ENCODE assay signal across 9 mouse cellular contexts in genomic region chr6:88831456-88831855, GRCm38 (mm10). TPM values are rescaled to one million over a fixed set of nuclear protein-coding genes. Genes with fewer than 3 reads are reported as not detected.
DNase-seq lines count a peak whose midpoint lies in the region; ATAC-seq and TF ChIP-seq lines count a peak whose summit lies in the region.
"Had no signal": no experiment of that assay in that cellular context is flagged by ENCODE, and none has a peak within 500 bp of the region (broad histone marks: within the 10 kb centered on the region; RNA-seq: fewer than 3 reads in every experiment).

No protein-coding gene starts in this region.

- peak; percentile 93 for TF ChIP-seq CTCF in heart, postnatal 0 days (IDR thresholded peaks at IDR 0.05; ENCODE audit: low read depth)

- H3K4me3 ChIP-seq in heart, postnatal 0 days (ENCODE audit: low read depth, low read length), result no peak overlapping the region
- H3K4me3 ChIP-seq in heart, embryonic 12.5 days, result no peak overlapping the region
- H3K4me3 ChIP-seq: limb, embryonic 15.5 days had no signal

- peak; percentile 88 for DNase-seq in heart, postnatal 0 days (ENCODE audit: low spot score)
- DNase-seq in Muller cell, postnatal 12 days (ENCODE audit: inconsistent ontology term), result peak; percentile 78
- DNase-seq in cerebellum, adult 9-11 months, result peak; percentile 83
- DNase-seq in forelimb bud, embryonic 11.5 days (ENCODE audit: low read depth, low spot score), result peak; percentile 73
- DNase-seq in kidney, postnatal 25 days, result peak; percentile 60 to 70
- peak; percentile 83 for DNase-seq in mesoderm, embryonic 11.5 days (ENCODE audit: low read depth, low spot score)
- DNase-seq in spleen, postnatal 14 days (ENCODE audit: low spot score in 2 of 2), result peak; percentile 43 to 56

- H3K36me3 ChIP-seq in heart, postnatal 0 days (replicated peaks; ENCODE audit: control insufficient read depth, insufficient read depth, low read length), result peaks cover 13% of the 10 kb centered on the region
- peaks cover 14% of the 10 kb centered on the region for H3K36me3 ChIP-seq in heart, embryonic 12.5 days

- H3K9me3 ChIP-seq in heart, postnatal 0 days (replicated peaks; ENCODE audit: control insufficient read depth, low read length), result no peaks in the 10 kb centered on the region
- no peaks in the 10 kb centered on the region for H3K9me3 ChIP-seq in heart, embryonic 12.5 days (replicated peaks)
- H3K9me3 ChIP-seq: limb, embryonic 15.5 days had no signal

- no peak overlapping the region for H3K27ac ChIP-seq in heart, postnatal 0 days (ENCODE audit: low read depth)
- H3K27ac ChIP-seq in heart, embryonic 12.5 days (ENCODE audit: poor library complexity, severe bottlenecking), result no peak overlapping the region
- H3K27ac ChIP-seq: limb, embryonic 15.5 days had no signal

- peaks cover 14% of the 10 kb centered on the region; the same call in 1 of the 2 replicates for H3K4me1 ChIP-seq in heart, postnatal 0 days (ENCODE audit: control insufficient read depth, insufficient read depth)
- H3K4me1 ChIP-seq in heart, embryonic 12.5 days (replicated peaks), result peaks cover 26% of the 10 kb centered on the region

- H3K9ac ChIP-seq in heart, postnatal 0 days (replicated peaks; ENCODE audit: low read depth, low read length), result no peak overlapping the region
- no peak overlapping the region for H3K9ac ChIP-seq in heart, embryonic 12.5 days
- H3K9ac ChIP-seq: limb, embryonic 15.5 days had no signal

- H3K4me2 ChIP-seq in heart, postnatal 0 days (ENCODE audit: low read depth, low read length), result no peak overlapping the region
- H3K4me2 ChIP-seq in heart, embryonic 12.5 days, result no peak overlapping the region
- H3K4me2 ChIP-seq: limb, embryonic 15.5 days had no signal

- ATAC-seq in heart, postnatal 0 days (ENCODE audit: insufficient read depth, low read depth), result peak; percentile 45
- no peak for ATAC-seq in heart, embryonic 12.5 days (ENCODE audit: insufficient number of reproducible peaks, low FRiP score)

- WGBS in heart, postnatal 0 days, result 20% methylated on average over 8 of the region's 8 CpGs
- WGBS in heart, embryonic 12.5 days, result 29% methylated on average over 8 of the region's 8 CpGs

- no peaks in the 10 kb centered on the region for H3K27me3 ChIP-seq in heart, postnatal 0 days (ENCODE audit: control insufficient read depth, insufficient read depth, low read length)
- H3K27me3 ChIP-seq in heart, embryonic 12.5 days (replicated peaks), result no peaks in the 10 kb centered on the region
- H3K27me3 ChIP-seq: limb, embryonic 15.5 days had no signal

- TF ChIP-seq EP300 in heart, postnatal 0 days (IDR thresholded peaks at IDR 0.05; ENCODE audit: low read depth), result no peak

RNA-seq across cellular contexts. Expression of gene Abtb1, which starts 10.3 kb away (rescaled TPM):
- 63.9 and 88.0 TPM in 2 replicates for total RNA-seq in heart, postnatal 0 days (2014; rRNA removed; ENCODE audit: low replicate concordance)
- polyA plus RNA-seq in heart, postnatal 0 days (2015; fragmentation: Nextera tagmentation; extraction: Ambion mirVana), result 29.1 and 36.6 TPM in 2 replicates
- polyA plus RNA-seq in heart, embryonic 12.5 days (2016; fragmentation: Nextera tagmentation; extraction: Ambion mirVana), result 22.0 and 24.2 TPM in 2 replicates

RNA-seq across cellular contexts. Expression of gene Podxl2, which starts 43.4 kb away (rescaled TPM):
- total RNA-seq in heart, postnatal 0 days (2014; rRNA removed; ENCODE audit: low replicate concordance), result 90.9 and 101 TPM in 2 replicates
- 60.3 and 60.8 TPM in 2 replicates for polyA plus RNA-seq in heart, postnatal 0 days (2015; fragmentation: Nextera tagmentation; extraction: Ambion mirVana)
- 44.0 and 50.8 TPM in 2 replicates for polyA plus RNA-seq in heart, embryonic 12.5 days (2016; fragmentation: Nextera tagmentation; extraction: Ambion mirVana)
